Mouse (Mus musculus) embryonic fibroblast, embryonic 13.5 days (primary cell): Measurements from ENCODE around the gene Col12a1. TPM values are rescaled to one million over a fixed set of nuclear protein-coding genes. Genes with fewer than 3 reads are reported as not detected.
A peak's percentile ranks its signal among the peaks of the same experiment; 100 is the strongest.

Experiments used
- H3K27ac ChIP-seq: 2 replicates; pipeline ENCODE4 v1.5.1; 2012; ENCODE audit warnings: low read length, control low read depth, inconsistent platforms; ENCODE audit not compliant: insufficient read depth
- H3K4me1 ChIP-seq: 2 replicates; pipeline ENCODE4 v1.6.1; 2011; ENCODE audit warnings: low read length; ENCODE audit not compliant: control insufficient read depth, insufficient read depth
- H3K4me3 ChIP-seq: 2 replicates; pipeline ENCODE4 v1.5.1; 2011; ENCODE audit warnings: mild to moderate bottlenecking, control low read depth, low read length; ENCODE audit not compliant: insufficient read depth
- CTCF ChIP-seq: IDR thresholded peaks from 2 replicates; pipeline ENCODE4 v1.5.1; 2011; ENCODE audit warnings: mild to moderate bottlenecking, control low read depth, low read length, moderate library complexity, borderline replicate concordance; ENCODE audit not compliant: insufficient read depth
- POLR2A ChIP-seq: IDR thresholded peaks from 2 replicates; pipeline ENCODE4 v1.6.1; 2011; ENCODE audit warnings: low read depth, mild to moderate bottlenecking, control low read depth, low read length, moderate library complexity
- polyA plus RNA-seq: library from polyadenylated mRNA; stranded (reverse); fragments of >200 nt; gene quantifications from 2 replicates; pipeline ENCODE4 v1.2.4, GENCODE M21; 2011; ENCODE audit warnings: low read depth; ENCODE audit not compliant: missing spikeins, insufficient read length

The Col12a1 gene
- polyA plus RNA-seq, 1 experiment = 1,276 TPM

GRCm38 (mm10) chr9:79745036-79745435 lies 26.4 kb upstream of the Col12a1 start:
- TF ChIP-seq CTCF (no peak), POLR2A (no peak)
- Histone ChIP-seq H3K4me3 (no peak overlapping the region), H3K27ac (no peak overlapping the region), H3K4me1 (no peaks in the 10 kb centered on the region)

- no peak for TF ChIP-seq CTCF
- no peak for TF ChIP-seq POLR2A
- Histone ChIP-seq H3K4me3 (no peak overlapping the region), H3K4me1 (no peaks in the 10 kb centered on the region), H3K27ac (no peak overlapping the region)
Observed at GRCm38 (mm10) chr9:79735608-79736007, 17.0 kb upstream of the Col12a1 start.

GRCm38 (mm10) chr9:79730301-79730700 lies 11.7 kb upstream of the Col12a1 start:
- H3K4me1 ChIP-seq = no peaks in the 10 kb centered on the region
- H3K27ac ChIP-seq = no peak overlapping the region
- TF ChIP-seq CTCF (no peak), POLR2A (no peak)
- H3K4me3 ChIP-seq = no peak overlapping the region

GRCm38 (mm10) chr9:79723090-79723489 lies 4.5 kb upstream of the Col12a1 start:
- Histone ChIP-seq H3K4me3 (no peak overlapping the region), H3K4me1 (no peaks in the 10 kb centered on the region), H3K27ac (no peak overlapping the region)
- TF ChIP-seq CTCF (no peak), POLR2A (no peak)

GRCm38 (mm10) chr9:79721056-79721455 lies 2.4 kb upstream of the Col12a1 start:
- TF ChIP-seq CTCF (0 out of 2 replicates have a peak, but pooled peaks have one; percentile 16), POLR2A (no peak)
- Histone ChIP-seq H3K4me1 (no peaks in the 10 kb centered on the region), H3K27ac (no peak overlapping the region), H3K4me3 (no peak overlapping the region)

GRCm38 (mm10) chr9:79720143-79720542 lies 1.5 kb upstream of the Col12a1 start:
- Histone ChIP-seq H3K27ac (no peak overlapping the region), H3K4me1 (no peaks in the 10 kb centered on the region; the same call in 1 of the 2 replicates), H3K4me3 (no peak overlapping the region)
- TF ChIP-seq CTCF (no peak), POLR2A (no peak)

- Histone ChIP-seq H3K4me3 (no peak overlapping the region), H3K4me1 (peaks cover 4% of the 10 kb centered on the region; the same call in 1 of the 2 replicates)
Observed at GRCm38 (mm10) chr9:79719451-79719850, 820 bp upstream of the Col12a1 start.

GRCm38 (mm10) chr9:79717836-79718475 lies 675 bp downstream of the Col12a1 start:
- H3K27ac ChIP-seq = peak overlapping the region; percentile 92
- TF ChIP-seq CTCF (no peak), POLR2A (0 out of 2 replicates have a peak, but pooled peaks have one; percentile 17)
- H3K4me3 ChIP-seq = peak overlapping the region; percentile 78
- H3K4me1 ChIP-seq = peaks cover 4% of the 10 kb centered on the region; the same call in 1 of the 2 replicates

More at GRCm38 (mm10) chr9:79719451-79719850, 820 bp upstream of the Col12a1 start:
- peak overlapping the region; percentile 81 for H3K27ac ChIP-seq
- TF ChIP-seq CTCF (no peak), POLR2A (peak; percentile 31; the same call in 1 of the 2 replicates)

GRCm38 (mm10) chr9:79716909-79717835 lies 1.5 kb downstream of the Col12a1 start:
- H3K27ac ChIP-seq = peak overlapping the region; percentile 92
- H3K4me1 ChIP-seq = peaks cover 4% of the 10 kb centered on the region; the same call in 1 of the 2 replicates
- H3K4me3 ChIP-seq = peak overlapping the region; percentile 78
- TF ChIP-seq POLR2A = 0 out of 2 replicates have a peak, but pooled peaks have one; percentile 38
- no peak for TF ChIP-seq CTCF

- TF ChIP-seq POLR2A (no peak), CTCF (no peak)
Observed at GRCm38 (mm10) chr9:79716496-79716895, 2.1 kb downstream of the Col12a1 start.

More at GRCm38 (mm10) chr9:79716496-79716895, 2.1 kb downstream of the Col12a1 start:
- H3K4me1 ChIP-seq = peaks cover 4% of the 10 kb centered on the region; the same call in 1 of the 2 replicates
- H3K27ac ChIP-seq = peak overlapping the region; percentile 92
- peak overlapping the region; percentile 78 for H3K4me3 ChIP-seq
